ENCODE assay signal across 23 mouse cellular contexts in the genomic region with DNA sequence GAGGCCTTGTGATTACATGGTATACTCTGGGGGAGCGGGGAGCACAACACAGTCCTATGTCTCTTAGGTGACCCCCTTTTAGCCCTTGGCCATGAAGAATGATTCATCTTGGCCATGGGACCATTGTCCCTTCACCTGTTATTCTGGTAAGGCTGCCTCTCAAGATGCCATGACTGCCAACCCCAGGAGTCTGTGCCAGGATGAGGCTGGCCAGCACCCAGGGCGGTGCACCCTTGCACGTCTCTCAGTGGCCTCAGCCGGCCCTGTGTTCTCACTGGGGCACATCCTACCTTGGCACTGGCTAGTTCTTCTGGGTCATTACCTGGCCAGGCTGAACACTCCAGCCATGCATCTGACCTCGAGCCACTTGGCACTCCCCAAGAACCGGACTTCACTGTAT. TPM values are rescaled to one million over a fixed set of nuclear protein-coding genes. Genes with fewer than 3 reads are reported as not detected.
DNase-seq lines count a peak whose midpoint lies in the region; ATAC-seq and TF ChIP-seq lines count a peak whose summit lies in the region.
"Had no signal": no experiment of that assay in that cellular context is flagged by ENCODE, and none has a peak within 500 bp of the region (broad histone marks: within the 10 kb centered on the region; RNA-seq: fewer than 3 reads in every experiment).

No protein-coding gene starts in this region.

- 90% methylated on average over 6 of the region's 6 CpGs for WGBS in heart, embryonic 11.5 days (ENCODE audit: insufficient replicate concordance)
- 68% methylated on average over 6 of the region's 6 CpGs for WGBS in liver, embryonic 14.5 days (ENCODE audit: insufficient replicate concordance)
- 76% methylated on average over 6 of the region's 6 CpGs for WGBS in liver, postnatal 0 days (ENCODE audit: insufficient replicate concordance)
- 89% methylated on average over 6 of the region's 6 CpGs for WGBS in stomach, postnatal 0 days

- peaks cover 12% of the 10 kb centered on the region for H3K4me1 ChIP-seq in heart, embryonic 11.5 days (ENCODE audit: control insufficient read depth, insufficient read depth, low read length)
- no peaks in the 10 kb centered on the region for H3K4me1 ChIP-seq in liver, embryonic 14.5 days (replicated peaks; ENCODE audit: control insufficient read depth in 2 of 2, insufficient read depth in 2 of 2, low read length in 1 of 2)
- H3K4me1 ChIP-seq in liver, postnatal 0 days (ENCODE audit: insufficient read depth), result no peaks in the 10 kb centered on the region
- 0 out of 2 replicates have a peak, but pooled peaks cover 3% of the 10 kb centered on the region for H3K4me1 ChIP-seq in stomach, postnatal 0 days (replicated peaks; ENCODE audit: control insufficient read depth, insufficient read depth)
- H3K4me1 ChIP-seq: liver, embryonic 13.5 days had no signal

- H3K27me3 ChIP-seq in heart, embryonic 11.5 days (ENCODE audit: control insufficient read depth, insufficient read depth, low read length), result no peaks in the 10 kb centered on the region
- no peaks in the 10 kb centered on the region for H3K27me3 ChIP-seq in liver, embryonic 14.5 days (ENCODE audit: control insufficient read depth, insufficient read depth, low read length)
- no peaks in the 10 kb centered on the region for H3K27me3 ChIP-seq in liver, postnatal 0 days (ENCODE audit: insufficient read depth, low read length)
- H3K27me3 ChIP-seq in stomach, postnatal 0 days (ENCODE audit: control insufficient read depth, insufficient read depth, low read length), result no peaks in the 10 kb centered on the region
- H3K27me3 ChIP-seq: forebrain, embryonic 15.5 days; heart, embryonic 15.5 days; hindbrain, embryonic 15.5 days; liver, embryonic 13.5 days; neural tube, embryonic 12.5 days had no signal

- no peak for ATAC-seq in heart, embryonic 11.5 days (replicated peaks; ENCODE audit: insufficient number of reproducible peaks, low FRiP score, low TSS enrichment)
- no peak for ATAC-seq in liver, embryonic 14.5 days (ENCODE audit: insufficient read depth)
- no peak for ATAC-seq in liver, postnatal 0 days
- no peak for ATAC-seq in stomach, postnatal 0 days (ENCODE audit: low FRiP score, low TSS enrichment)
- ATAC-seq: forebrain, embryonic 15.5 days; intestine, embryonic 16.5 days had no signal

- TF ChIP-seq CTCF in liver, embryonic 14.5 days (IDR thresholded peaks at IDR 0.05; ENCODE audit: low read depth), result 0 out of 2 replicates have a peak, but pooled peaks have one; percentile 2
- TF ChIP-seq CTCF in liver, postnatal 0 days (IDR thresholded peaks at IDR 0.05; ENCODE audit: low read depth), result no peak
- TF ChIP-seq CTCF in stomach, postnatal 0 days (IDR thresholded peaks at IDR 0.05; ENCODE audit: low read depth), result no peak

- no peak overlapping the region for H3K9ac ChIP-seq in heart, embryonic 11.5 days (ENCODE audit: low read depth, low read length)
- no peak overlapping the region for H3K9ac ChIP-seq in liver, embryonic 14.5 days (replicated peaks)
- H3K9ac ChIP-seq in liver, postnatal 0 days (replicated peaks), result no peak overlapping the region
- H3K9ac ChIP-seq in stomach, postnatal 0 days (ENCODE audit: low read length), result no peak overlapping the region
- H3K9ac ChIP-seq: forebrain, embryonic 15.5 days; heart, embryonic 15.5 days; hindbrain, embryonic 15.5 days; liver, embryonic 13.5 days; neural tube, embryonic 12.5 days had no signal

- H3K4me2 ChIP-seq in heart, embryonic 11.5 days, result no peak overlapping the region
- no peak overlapping the region for H3K4me2 ChIP-seq in liver, embryonic 14.5 days (ENCODE audit: low read depth)
- no peak overlapping the region for H3K4me2 ChIP-seq in liver, postnatal 0 days (ENCODE audit: low read depth, low read length)
- H3K4me2 ChIP-seq in stomach, postnatal 0 days (replicated peaks; ENCODE audit: low read depth), result no peak overlapping the region
- H3K4me2 ChIP-seq: forebrain, embryonic 15.5 days; heart, embryonic 15.5 days; hindbrain, embryonic 15.5 days; liver, embryonic 13.5 days; neural tube, embryonic 12.5 days had no signal

- no peak overlapping the region for H3K27ac ChIP-seq in heart, embryonic 11.5 days (ENCODE audit: low read depth, low read length)
- no peak overlapping the region for H3K27ac ChIP-seq in liver, embryonic 14.5 days
- H3K27ac ChIP-seq in liver, postnatal 0 days (ENCODE audit: low read depth), result no peak overlapping the region
- no peak overlapping the region for H3K27ac ChIP-seq in stomach, postnatal 0 days (replicated peaks)
- H3K27ac ChIP-seq: forebrain, embryonic 15.5 days; heart, embryonic 15.5 days; hindbrain, embryonic 15.5 days; left cerebral cortex, adult 2 months; limb, embryonic 10.5 days; liver, embryonic 13.5 days; neural tube, embryonic 12.5 days had no signal

- no peaks in the 10 kb centered on the region for H3K9me3 ChIP-seq in heart, embryonic 11.5 days (replicated peaks; ENCODE audit: control insufficient read depth, low read length)
- H3K9me3 ChIP-seq in liver, embryonic 14.5 days (ENCODE audit: control insufficient read depth, low read length), result no peaks in the 10 kb centered on the region
- H3K9me3 ChIP-seq in liver, postnatal 0 days (ENCODE audit: low read length), result no peaks in the 10 kb centered on the region
- H3K9me3 ChIP-seq in stomach, postnatal 0 days (ENCODE audit: control insufficient read depth, low read length), result no peaks in the 10 kb centered on the region
- H3K9me3 ChIP-seq: forebrain, embryonic 15.5 days; heart, embryonic 15.5 days; hindbrain, embryonic 15.5 days; limb, embryonic 10.5 days; liver, embryonic 13.5 days; neural tube, embryonic 12.5 days had no signal

- peak; percentile 71 for DNase-seq in adrenal gland, postnatal 14 days
- DNase-seq in adrenal gland, postnatal 4 days (ENCODE audit: low spot score in 2 of 2), result no peak
- peak; percentile 81 for DNase-seq in heart, adult 8-10 months (ENCODE audit: low spot score)
- no peak for DNase-seq in liver, embryonic 14.5 days (ENCODE audit: low read depth in 3 of 3, low spot score in 3 of 3)
- DNase-seq in liver, postnatal 0 days, result no peak
- no peak for DNase-seq in lung, postnatal 25 days (ENCODE audit: low spot score)
- DNase-seq in stomach, postnatal 0 days (ENCODE audit: low spot score), result no peak
- DNase-seq: cerebellum, adult 8-10 months; liver, embryonic 13.5 days; lung, postnatal 10 days; right cerebral cortex, postnatal 14 days had no signal

- H3K4me3 ChIP-seq in heart, embryonic 11.5 days (ENCODE audit: low read depth, low read length), result no peak overlapping the region
- H3K4me3 ChIP-seq in liver, embryonic 14.5 days (ENCODE audit: insufficient read depth in 1 of 2, low read depth in 2 of 2, low read length in 2 of 2), result no peak overlapping the region
- no peak overlapping the region for H3K4me3 ChIP-seq in liver, postnatal 0 days (ENCODE audit: low read depth, low read length)
- no peak overlapping the region for H3K4me3 ChIP-seq in stomach, postnatal 0 days (ENCODE audit: low read depth, low read length)
- H3K4me3 ChIP-seq: erythroblast, embryonic 14.5 days; forebrain, embryonic 15.5 days; heart, embryonic 15.5 days; hindbrain, embryonic 15.5 days; left cerebral cortex, adult 2 months; limb, embryonic 10.5 days; liver, embryonic 13.5 days; neural tube, embryonic 12.5 days had no signal

- no peaks in the 10 kb centered on the region for H3K36me3 ChIP-seq in heart, embryonic 11.5 days (ENCODE audit: control insufficient read depth, insufficient read depth, low read length)
- H3K36me3 ChIP-seq in liver, embryonic 14.5 days (replicated peaks; ENCODE audit: control insufficient read depth, insufficient read depth, low read depth), result no peaks in the 10 kb centered on the region
- no peaks in the 10 kb centered on the region for H3K36me3 ChIP-seq in liver, postnatal 0 days (replicated peaks; ENCODE audit: insufficient read depth, low read length)
- no peaks in the 10 kb centered on the region for H3K36me3 ChIP-seq in stomach, postnatal 0 days (ENCODE audit: control insufficient read depth, insufficient read depth, low read length)
- H3K36me3 ChIP-seq: forebrain, embryonic 15.5 days; heart, embryonic 15.5 days; hindbrain, embryonic 15.5 days; limb, embryonic 10.5 days; liver, embryonic 13.5 days; neural tube, embryonic 12.5 days had no signal

- no peak for TF ChIP-seq EP300 in liver, embryonic 14.5 days (IDR thresholded peaks at IDR 0.05; ENCODE audit: low read depth)
- TF ChIP-seq EP300 in liver, postnatal 0 days (IDR thresholded peaks at IDR 0.05; ENCODE audit: low read depth), result no peak
- TF ChIP-seq EP300 in stomach, postnatal 0 days (optimal IDR thresholded peaks at IDR 0.05), result no peak

RNA-seq across cellular contexts. Expression of a gene that starts 35.7 kb away (rescaled TPM):
- 24.3 and 26.2 TPM in 2 replicates for total RNA-seq in adrenal gland, postnatal 14 days (2021)
- 1 to 10 TPM; 3.6 to 5.1 TPM for total RNA-seq in adrenal gland, postnatal 4 days (2021)
- 1 to 10 TPM in 2 of 4 experiments, under 1 TPM in 2; 0.49 to 1.5 (median 1.0) TPM for total RNA-seq in heart, adult 8-10 months (2022)
- 0.16 and 0.52 TPM in 2 replicates for polyA plus RNA-seq in heart, embryonic 11.5 days (2014; fragmentation: Nextera tagmentation; extraction: Ambion mirVana)
- 0.31 and 0.40 TPM in 2 replicates for polyA plus RNA-seq in liver, embryonic 14.5 days (2012; rRNA removed)
- 0.08 and 0.25 TPM in 2 replicates for polyA plus RNA-seq in liver, embryonic 14.5 days (2014; fragmentation: Nextera tagmentation; extraction: Ambion mirVana)
- not detected in 2 replicates for polyA plus RNA-seq in liver, postnatal 0 days (2015; fragmentation: Nextera tagmentation; extraction: Ambion mirVana)
- polyA plus RNA-seq in stomach, postnatal 0 days (2015; fragmentation: Nextera tagmentation; extraction: Ambion mirVana), result 0.25 and 0.51 TPM in 2 replicates
- total RNA-seq: CH12.LX; common myeloid progenitor, adult 5-6 weeks; megakaryocyte-erythroid progenitor cell, adult 5-6 weeks had no signal
- polyA plus RNA-seq: forebrain, embryonic 15.5 days; hindbrain, embryonic 15.5 days; limb, embryonic 10.5 days; neural tube, embryonic 12.5 days had no signal

RNA-seq across cellular contexts. Expression of a gene that starts 41.6 kb away (rescaled TPM):
- total RNA-seq in adrenal gland, postnatal 14 days (2021), result 5.9 and 6.8 TPM in 2 replicates
- total RNA-seq in adrenal gland, postnatal 4 days (2021), result 10 to 100 TPM in 1 of 2 experiments, 1 to 10 TPM in 1; 7.0 to 16.3 TPM
- total RNA-seq in heart, adult 8-10 months (2022), result over 10,000 TPM; 20,391 to 21,800 (median 21,272) TPM
- polyA plus RNA-seq in heart, embryonic 11.5 days (2014; fragmentation: Nextera tagmentation; extraction: Ambion mirVana), result 138 and 139 TPM in 2 replicates
- polyA plus RNA-seq in liver, embryonic 14.5 days (2012; rRNA removed), result 0.04 TPM in 1 of 2 replicates, not detected in the other
- polyA plus RNA-seq in liver, embryonic 14.5 days (2014; fragmentation: Nextera tagmentation; extraction: Ambion mirVana), result 0.21 TPM in 1 of 2 replicates, not detected in the other
- 0.15 and 6.6 TPM in 2 replicates for polyA plus RNA-seq in liver, postnatal 0 days (2015; fragmentation: Nextera tagmentation; extraction: Ambion mirVana)
- polyA plus RNA-seq in stomach, postnatal 0 days (2015; fragmentation: Nextera tagmentation; extraction: Ambion mirVana), result 0.91 and 1.1 TPM in 2 replicates
- total RNA-seq: CH12.LX; common myeloid progenitor, adult 5-6 weeks; megakaryocyte-erythroid progenitor cell, adult 5-6 weeks had no signal
- polyA plus RNA-seq: erythroblast, embryonic 14.5 days; forebrain, embryonic 15.5 days had no signal

Comparison
In these comparisons a context has a peak if more than half of its experiments do, and no peak if none do; other contexts are left out.
1. DNase-seq: peak in adrenal gland, postnatal 14 days (single experiment) and heart, adult 8-10 months (single experiment); none in adrenal gland, postnatal 4 days (0 of 2), liver, embryonic 14.5 days (0 of 3), liver, postnatal 0 days (single experiment), lung, postnatal 25 days (single experiment) and stomach, postnatal 0 days (single experiment).
2. RNA of a gene that starts 41.6 kb away (polyA plus RNA-seq): 138 to 139 TPM in heart, embryonic 11.5 days; 0.91 to 1.1 TPM in stomach, postnatal 0 days, 0.15 to 6.6 TPM in liver, postnatal 0 days and 0.04 to 0.21 TPM in liver, embryonic 14.5 days; every median in the first group is over 10 times any median in the second.